Mouse (Mus musculus) midbrain, embryonic 16.5 days (tissue): ENCODE data around the gene Tbc1d22b. TPM values are rescaled to one million over a fixed set of nuclear protein-coding genes. Genes with fewer than 3 reads are reported as not detected.

Experiments
- ATAC-seq: fragments of 200-750 bp; cut with Nextera tagmentation; 2 replicates; pipeline ENCODE4 v1.8.0; 2017; ENCODE audit warnings: moderate TSS enrichment
- H3K27ac ChIP-seq: fragments of 300-500 bp; sonication (generic); 2 replicates; pipeline ENCODE4 v1.5.1; 2014; ENCODE audit warnings: mild to moderate bottlenecking, low read length, mixed read lengths
- H3K27me3 ChIP-seq: fragments of 300-500 bp; sonication (generic); 2 replicates; pipeline ENCODE4 v1.6.1; 2014; ENCODE audit warnings: low read depth, low read length, mixed read lengths; ENCODE audit not compliant: control insufficient read depth, insufficient read depth
- H3K36me3 ChIP-seq: fragments of 300-500 bp; sonication (generic); 2 replicates; pipeline ENCODE4 v1.6.1; 2014; ENCODE audit warnings: mild to moderate bottlenecking, low read length, moderate library complexity, mixed read lengths; ENCODE audit not compliant: control insufficient read depth, insufficient read depth
- H3K4me1 ChIP-seq: fragments of 300-500 bp; sonication (generic); 2 replicates; pipeline ENCODE4 v1.6.1; 2014; ENCODE audit warnings: mild to moderate bottlenecking, low read length, mixed read lengths; ENCODE audit not compliant: control insufficient read depth, insufficient read depth
- H3K4me2 ChIP-seq: fragments of 300-500 bp; sonication (generic); 2 replicates; pipeline ENCODE4 v1.6.1; 2014; ENCODE audit warnings: mild to moderate bottlenecking, low read length, mixed read lengths
- H3K4me3 ChIP-seq: fragments of 300-500 bp; sonication (generic); 2 replicates; pipeline ENCODE4 v1.5.1; 2014; ENCODE audit warnings: low read depth, mild to moderate bottlenecking, low read length, moderate library complexity, mixed read lengths
- H3K9ac ChIP-seq: fragments of 300-500 bp; sonication (generic); 2 replicates; pipeline ENCODE4 v1.6.1; 2014; ENCODE audit warnings: low read depth, low read length, mixed read lengths
- H3K9me3 ChIP-seq: fragments of 300-500 bp; sonication (generic); replicated peaks from 2 replicates; pipeline ENCODE4 v1.6.1; 2014; ENCODE audit warnings: mild to moderate bottlenecking, low read length, mixed read lengths; ENCODE audit not compliant: control insufficient read depth, poor library complexity, severe bottlenecking
- WGBS: fragments of 180-500 bp; shearing (Covaris S2); extraction: QIAGEN DNeasy Blood & Tissue Kit; methylation state at CpG from one replicate; pipeline ENCODE4 v1.1.7; 2014; 5-methylcytosine and 5-hydroxymethylcytosine counted together
- polyA plus RNA-seq: library from polyadenylated mRNA; unstranded; fragments of >200 nt; fragmentation: Nextera tagmentation; extraction: Ambion mirVana; gene quantifications from 2 replicates; pipeline ENCODE4 v1.2.1, GENCODE M21; 2015

Gene Tbc1d22b
- polyA plus RNA-seq, 1 experiment from 2014 or later, result 32.2 TPM

DNA sequence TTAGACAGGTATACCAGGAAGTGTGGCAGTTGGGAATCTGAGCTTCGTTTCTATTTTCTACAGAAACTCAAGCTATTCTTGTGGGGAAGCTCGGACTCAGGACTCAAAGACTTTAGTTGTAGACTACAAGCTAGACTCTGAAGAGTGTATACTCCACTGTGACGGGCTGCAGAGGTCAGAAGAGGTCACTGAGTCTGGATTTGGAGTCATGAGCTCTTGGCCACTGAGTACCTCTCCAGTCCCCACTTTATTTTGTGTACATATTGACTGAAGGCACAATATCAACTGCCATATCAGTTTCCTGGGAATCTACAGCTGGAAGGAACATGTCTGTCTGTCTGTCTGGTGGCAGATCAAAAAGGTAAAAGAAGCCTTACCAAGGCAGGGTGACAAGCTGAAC, 69.6 kb downstream of the Tbc1d22b start:
- no peaks in the 10 kb centered on the region for H3K27me3 ChIP-seq
- peaks cover 27% of the 10 kb centered on the region for H3K36me3 ChIP-seq
- no peak overlapping the region for H3K9ac ChIP-seq
- H3K27ac ChIP-seq, result no peak overlapping the region
- H3K4me1 ChIP-seq, result peaks cover 20% of the 10 kb centered on the region
- no peak overlapping the region for H3K4me3 ChIP-seq
- H3K9me3 ChIP-seq, result no peaks in the 10 kb centered on the region
- no peak overlapping the region for H3K4me2 ChIP-seq
- WGBS, result 94% methylated on average over 3 of the region's 3 CpGs
- no peak for ATAC-seq

DNA sequence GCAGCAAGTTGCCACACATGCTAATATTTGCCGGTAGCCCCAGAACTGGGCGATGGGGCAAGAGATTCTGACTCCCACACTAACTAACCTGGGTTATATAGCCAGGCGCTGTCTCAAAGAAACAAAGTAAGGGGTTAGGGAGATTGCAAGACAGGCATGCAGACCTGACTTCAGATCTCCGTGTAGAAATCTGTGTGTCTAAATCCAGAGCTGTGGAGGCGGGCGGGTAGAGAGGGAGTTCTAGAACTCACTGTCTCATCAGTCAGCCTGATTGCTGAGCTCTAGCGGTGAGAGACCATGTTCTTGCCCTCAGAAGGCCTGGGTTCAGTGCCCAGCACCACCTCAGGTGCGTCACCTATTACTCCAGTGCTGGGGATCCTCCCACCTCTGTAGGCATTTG, 73.9 kb downstream of the Tbc1d22b start:
- no peak overlapping the region for H3K4me3 ChIP-seq
- H3K36me3 ChIP-seq, result peaks cover 55% of the 10 kb centered on the region
- H3K9ac ChIP-seq, result no peak overlapping the region
- no peak overlapping the region for H3K27ac ChIP-seq
- WGBS, result 94% methylated on average over 8 of the region's 8 CpGs
- no peaks in the 10 kb centered on the region for H3K27me3 ChIP-seq
- H3K9me3 ChIP-seq, result no peaks in the 10 kb centered on the region
- no peak for ATAC-seq
- no peaks in the 10 kb centered on the region for H3K4me1 ChIP-seq
- no peak overlapping the region for H3K4me2 ChIP-seq

DNA sequence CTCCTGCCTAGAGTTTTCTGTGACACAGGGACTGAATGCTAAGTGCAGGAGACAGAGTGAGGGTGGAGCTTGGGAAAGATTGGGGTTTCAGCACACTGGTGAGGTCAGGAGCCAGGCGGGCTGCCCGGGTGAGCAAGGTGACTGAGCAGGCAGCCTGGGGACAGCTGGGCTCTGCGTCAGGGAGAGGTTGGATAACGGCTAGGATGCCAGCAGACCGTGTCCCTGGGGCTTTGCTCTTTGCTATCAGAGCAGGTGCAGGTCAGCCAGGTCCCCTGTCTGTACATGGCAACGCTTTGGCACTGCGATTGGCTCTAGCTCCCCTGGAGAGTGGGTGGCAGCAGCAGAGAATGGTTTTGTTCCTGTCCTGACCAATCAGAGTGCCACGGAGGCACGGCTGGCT, 77.7 kb downstream of the Tbc1d22b start:
- no peaks in the 10 kb centered on the region for H3K4me1 ChIP-seq
- H3K36me3 ChIP-seq, result peaks cover 53% of the 10 kb centered on the region
- 90% methylated on average over 9 of the region's 9 CpGs for WGBS
- H3K4me3 ChIP-seq, result no peak overlapping the region
- no peaks in the 10 kb centered on the region for H3K9me3 ChIP-seq
- no peaks in the 10 kb centered on the region for H3K27me3 ChIP-seq
- no peak overlapping the region for H3K27ac ChIP-seq
- no peak for ATAC-seq
- H3K4me2 ChIP-seq, result no peak overlapping the region
- H3K9ac ChIP-seq, result no peak overlapping the region

- peaks cover 46% of the 10 kb centered on the region for H3K36me3 ChIP-seq
- ATAC-seq, result no peak
- H3K9me3 ChIP-seq, result no peaks in the 10 kb centered on the region
- H3K27me3 ChIP-seq, result no peaks in the 10 kb centered on the region
- 80% methylated on average over 5 of the region's 5 CpGs for WGBS
- no peak overlapping the region for H3K27ac ChIP-seq
- H3K4me1 ChIP-seq, result no peaks in the 10 kb centered on the region
- no peak overlapping the region for H3K9ac ChIP-seq
- no peak overlapping the region for H3K4me3 ChIP-seq
- no peak overlapping the region for H3K4me2 ChIP-seq
Observed at GRCm38 (mm10) chr17:29628946-29629345, 79.4 kb downstream of the Tbc1d22b start.

GRCm38 (mm10) chr17:29629620-29630019, 80.0 kb downstream of the Tbc1d22b start:
- no peak for ATAC-seq
- H3K36me3 ChIP-seq, result peaks cover 44% of the 10 kb centered on the region
- WGBS, result 91% methylated on average over 5 of the region's 5 CpGs

DNA sequence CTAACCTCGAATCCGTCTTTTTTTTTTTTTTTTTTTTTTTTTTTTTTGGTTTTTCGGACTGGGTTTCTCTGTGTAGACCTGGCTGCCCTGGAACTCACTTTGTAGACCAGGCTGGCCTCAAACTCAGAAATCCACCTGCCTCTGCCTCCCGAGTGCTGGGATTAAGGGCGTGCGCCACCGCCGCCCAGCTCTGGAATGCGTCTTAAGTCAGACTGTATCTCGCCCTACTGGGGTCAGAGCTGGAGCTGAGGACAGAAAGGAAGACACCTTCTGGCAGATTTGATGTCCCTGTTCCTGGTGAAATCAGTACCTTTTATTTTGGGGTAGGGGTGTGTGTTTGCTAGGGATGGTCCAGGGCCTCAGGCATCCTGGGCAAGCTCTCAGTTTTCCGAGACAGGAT, 82.7 kb downstream of the Tbc1d22b start:
- no peak overlapping the region for H3K9ac ChIP-seq
- no peaks in the 10 kb centered on the region for H3K27me3 ChIP-seq
- 95% methylated on average over 11 of the region's 11 CpGs for WGBS
- H3K4me1 ChIP-seq, result no peaks in the 10 kb centered on the region
- H3K4me3 ChIP-seq, result no peak overlapping the region
- peaks cover 43% of the 10 kb centered on the region for H3K36me3 ChIP-seq
- no peak for ATAC-seq
- no peak overlapping the region for H3K4me2 ChIP-seq
- H3K27ac ChIP-seq, result no peak overlapping the region
- no peaks in the 10 kb centered on the region for H3K9me3 ChIP-seq

More at GRCm38 (mm10) chr17:29629620-29630019, 80.0 kb downstream of the Tbc1d22b start:
- no peak overlapping the region for H3K27ac ChIP-seq
- no peaks in the 10 kb centered on the region for H3K4me1 ChIP-seq
- no peak overlapping the region for H3K4me2 ChIP-seq
- no peaks in the 10 kb centered on the region for H3K9me3 ChIP-seq
- no peaks in the 10 kb centered on the region for H3K27me3 ChIP-seq
- no peak overlapping the region for H3K4me3 ChIP-seq
- no peak overlapping the region for H3K9ac ChIP-seq

- Histone ChIP-seq H3K36me3 (peaks cover 32% of the 10 kb centered on the region), H3K4me2 (no peak overlapping the region), H3K27me3 (no peaks in the 10 kb centered on the region), H3K4me3 (no peak overlapping the region), H3K27ac (no peak overlapping the region), H3K9ac (no peak overlapping the region), H3K9me3 (no peaks in the 10 kb centered on the region), H3K4me1 (no peaks in the 10 kb centered on the region)
- WGBS, result 93% methylated on average over 8 of the region's 8 CpGs
- no peak for ATAC-seq
Observed at GRCm38 (mm10) chr17:29635492-29635891, 85.9 kb downstream of the Tbc1d22b start.

DNA sequence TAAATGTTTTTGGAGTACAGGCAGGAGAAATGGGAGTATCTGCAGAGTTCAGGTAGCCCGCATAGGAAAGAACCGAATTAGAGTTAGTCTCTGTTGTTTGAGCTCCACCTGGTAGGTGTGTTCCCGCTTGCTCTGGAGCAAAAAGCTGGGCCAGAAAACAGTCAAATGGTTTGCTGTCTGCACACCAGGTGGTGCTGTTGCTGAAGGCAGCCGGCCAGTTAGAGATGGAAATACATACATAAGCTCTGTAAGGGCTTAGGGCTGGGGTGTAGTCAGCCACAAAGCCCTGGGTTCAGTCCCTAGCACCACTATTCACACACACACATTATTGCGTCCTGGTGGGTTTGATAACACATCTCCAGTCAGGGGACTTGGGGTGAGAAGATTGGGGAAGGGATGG, 86.5 kb downstream of the Tbc1d22b start:
- Histone ChIP-seq H3K36me3 (peaks cover 34% of the 10 kb centered on the region), H3K27me3 (no peaks in the 10 kb centered on the region), H3K4me1 (no peaks in the 10 kb centered on the region), H3K27ac (no peak overlapping the region), H3K4me2 (no peak overlapping the region), H3K9ac (no peak overlapping the region), H3K4me3 (no peak overlapping the region), H3K9me3 (no peaks in the 10 kb centered on the region)
- ATAC-seq, result no peak
- 73% methylated on average over 5 of the region's 5 CpGs for WGBS

DNA sequence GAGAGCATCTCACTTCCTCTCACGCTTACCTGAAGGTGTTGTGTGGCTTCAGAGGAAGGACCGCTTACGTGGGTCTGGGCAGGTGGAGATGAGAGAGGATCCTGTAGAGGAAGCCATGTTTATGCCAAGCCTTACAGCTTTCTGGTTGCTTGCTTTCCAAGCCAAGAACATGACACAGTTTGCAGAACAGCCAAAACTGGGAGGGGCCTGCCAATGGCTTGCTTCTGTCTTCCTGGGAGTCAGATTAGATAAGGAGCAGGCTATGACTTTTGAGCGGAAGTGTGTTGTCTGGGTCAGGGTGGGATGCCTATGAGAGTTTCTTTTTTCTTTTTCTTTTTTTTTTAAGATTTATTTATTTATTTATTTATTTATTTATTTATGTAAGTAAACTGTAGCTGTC, 87.8 kb downstream of the Tbc1d22b start:
- 97% methylated on average over 4 of the region's 4 CpGs for WGBS
- peaks cover 31% of the 10 kb centered on the region for H3K36me3 ChIP-seq

GRCm38 (mm10) chr17:29637895-29638294, 88.3 kb downstream of the Tbc1d22b start:
- H3K27me3 ChIP-seq, result no peaks in the 10 kb centered on the region
- H3K4me3 ChIP-seq, result no peak overlapping the region
- H3K9ac ChIP-seq, result no peak overlapping the region
- WGBS, result 88% methylated on average over 8 of the region's 8 CpGs
- no peak overlapping the region for H3K27ac ChIP-seq
- H3K36me3 ChIP-seq, result peaks cover 31% of the 10 kb centered on the region
- ATAC-seq, result no peak
- H3K4me1 ChIP-seq, result no peaks in the 10 kb centered on the region
- no peak overlapping the region for H3K4me2 ChIP-seq
- no peaks in the 10 kb centered on the region for H3K9me3 ChIP-seq

More for the DNA sequence above, 87.8 kb downstream of the Tbc1d22b start:
- no peak overlapping the region for H3K27ac ChIP-seq
- no peaks in the 10 kb centered on the region for H3K9me3 ChIP-seq
- H3K9ac ChIP-seq, result no peak overlapping the region
- no peaks in the 10 kb centered on the region for H3K27me3 ChIP-seq
- no peak for ATAC-seq
- no peaks in the 10 kb centered on the region for H3K4me1 ChIP-seq
- H3K4me3 ChIP-seq, result no peak overlapping the region
- H3K4me2 ChIP-seq, result no peak overlapping the region
